Mouse (Mus musculus) small intestine, adult 2 months (tissue): ENCODE measurements around the gene Ddx27. TPM values are rescaled to one million over a fixed set of nuclear protein-coding genes. Genes with fewer than 3 reads are reported as not detected.

Experiments
- H3K27ac ChIP-seq: fragments of 200-500 bp; 2 replicates; pipeline ENCODE4 v1.5.1; 2012; ENCODE audit warnings: low read depth, low read length, control low read depth, inconsistent platforms; ENCODE audit not compliant: insufficient read depth
- H3K27me3 ChIP-seq: fragments of 200-500 bp; 2 replicates; pipeline ENCODE4 v1.6.1; 2012; ENCODE audit warnings: mild to moderate bottlenecking, moderate library complexity, low read length, inconsistent platforms; ENCODE audit not compliant: control insufficient read depth, insufficient read depth
- H3K36me3 ChIP-seq: fragments of 200-500 bp; 2 replicates; pipeline ENCODE4 v1.6.1; 2012; ENCODE audit warnings: mild to moderate bottlenecking, low read length, control low read depth, inconsistent platforms; ENCODE audit not compliant: control insufficient read depth, insufficient read depth
- H3K4me1 ChIP-seq: fragments of 200-500 bp; 2 replicates; pipeline ENCODE4 v1.6.1; 2012; ENCODE audit warnings: low read length, inconsistent platforms, mixed read lengths; ENCODE audit not compliant: control insufficient read depth, insufficient read depth, insufficient read length
- H3K4me3 ChIP-seq: fragments of 200-500 bp; 2 replicates; pipeline ENCODE4 v1.5.1; 2012; ENCODE audit warnings: low read depth, mild to moderate bottlenecking, control low read depth, inconsistent platforms, low read length, moderate library complexity
- CTCF ChIP-seq: fragments of 200-500 bp; IDR thresholded peaks from 2 replicates; pipeline ENCODE4 v1.5.1; 2012; ENCODE audit warnings: low read depth, mild to moderate bottlenecking, control low read depth, inconsistent platforms, low read length, moderate library complexity, mixed read lengths; ENCODE audit not compliant: insufficient replicate concordance, insufficient read length; ENCODE audit errors: extremely low read depth
- POLR2A ChIP-seq: fragments of 200-500 bp; IDR thresholded peaks from 2 replicates; pipeline ENCODE4 v1.6.1; 2012; ENCODE audit warnings: low read depth, mild to moderate bottlenecking, control low read depth, inconsistent platforms, low read length, moderate library complexity
- WGBS: fragments of 180-500 bp; shearing (Covaris S2); methylation state at CpG from one replicate; pipeline ENCODE4 v1.1.7; 2018; 5-methylcytosine and 5-hydroxymethylcytosine counted together
- polyA plus RNA-seq: library from polyadenylated mRNA; depleted of rRNA; stranded (reverse); fragments of >200 nt; gene quantifications from 2 replicates; pipeline ENCODE4 v1.2.3, GENCODE M21; 2012

Ddx27 gene
- polyA plus RNA-seq, 1 experiment: 14.7 TPM

GRCm38 (mm10) chr2:166990861-166991260, 24.1 kb upstream of the Ddx27 start:
- Histone ChIP-seq H3K27ac (no peak overlapping the region), H3K27me3 (no peaks in the 10 kb centered on the region), H3K36me3 (no peaks in the 10 kb centered on the region; the same call in none of the 2 replicates), H3K4me1 (peaks cover 3% of the 10 kb centered on the region; the same call in 1 of the 2 replicates), H3K4me3 (no peak overlapping the region)
- WGBS: 83% methylated on average over 7 of the region's 7 CpGs
- TF ChIP-seq POLR2A (no peak), CTCF (no peak)

GRCm38 (mm10) chr2:166991945-166992344, 23.0 kb upstream of the Ddx27 start:
- Histone ChIP-seq H3K27me3 (no peaks in the 10 kb centered on the region), H3K27ac (no peak overlapping the region), H3K36me3 (no peaks in the 10 kb centered on the region; the same call in none of the 2 replicates), H3K4me3 (no peak overlapping the region), H3K4me1 (peaks cover 5% of the 10 kb centered on the region; the same call in 1 of the 2 replicates)
- no peak for TF ChIP-seq POLR2A
- TF ChIP-seq CTCF: no peak

GRCm38 (mm10) chr2:166995021-166995795, 19.8 kb upstream of the Ddx27 start:
- H3K4me1 ChIP-seq: peaks cover 5% of the 10 kb centered on the region; the same call in 1 of the 2 replicates
- peak overlapping the region; percentile 85 for H3K4me3 ChIP-seq
- H3K27ac ChIP-seq: peak overlapping the region; percentile 94
- H3K27me3 ChIP-seq: no peaks in the 10 kb centered on the region
- TF ChIP-seq CTCF (no peak), POLR2A (no peak)
- no peaks in the 10 kb centered on the region; the same call in 1 of the 2 replicates for H3K36me3 ChIP-seq
- under 1% methylated on average over 28 of the region's 28 CpGs for WGBS

- peaks cover 5% of the 10 kb centered on the region; the same call in 1 of the 2 replicates for H3K4me1 ChIP-seq
- H3K36me3 ChIP-seq: no peaks in the 10 kb centered on the region; the same call in 1 of the 2 replicates
- H3K27me3 ChIP-seq: no peaks in the 10 kb centered on the region
- peak within 1 kb of the TSS; percentile 85 for H3K4me3 ChIP-seq
- TF ChIP-seq CTCF (no peak), POLR2A (peak; percentile 92)
- H3K27ac ChIP-seq: peak within 1 kb of the TSS; percentile 94
- WGBS: 1% methylated on average over 79 of the region's 88 CpGs
These were observed 19.0 kb upstream of the Ddx27 start, which contains the start of gene Stau1 for GRCm38 (mm10) chr2:166995796-166996532. Stau1 (minus strand) TSS chr2:166996299.

GRCm38 (mm10) chr2:166996533-166996894, 18.5 kb upstream of the Ddx27 start:
- Histone ChIP-seq H3K4me1 (peaks cover 5% of the 10 kb centered on the region; the same call in 1 of the 2 replicates), H3K27ac (peak overlapping the region; percentile 38), H3K4me3 (peak overlapping the region; percentile 24; the same call in 1 of the 2 replicates), H3K27me3 (no peaks in the 10 kb centered on the region), H3K36me3 (no peaks in the 10 kb centered on the region)
- WGBS: 35% methylated on average over 8 of the region's 8 CpGs
- TF ChIP-seq POLR2A (no peak), CTCF (no peak)

- no peak overlapping the region for H3K27ac ChIP-seq
- no peak overlapping the region for H3K4me3 ChIP-seq
- H3K4me1 ChIP-seq: peaks cover 3% of the 10 kb centered on the region; the same call in 1 of the 2 replicates
- H3K36me3 ChIP-seq: no peaks in the 10 kb centered on the region
- 76% methylated on average over 9 of the region's 9 CpGs for WGBS
- no peaks in the 10 kb centered on the region for H3K27me3 ChIP-seq
- TF ChIP-seq CTCF (no peak), POLR2A (no peak)
These were observed 13.5 kb upstream of the Ddx27 start for GRCm38 (mm10) chr2:167001486-167001885.
